Mouse (Mus musculus): ENCODE data around the gene Mtmr3.

Gene Mtmr3

GRCm38 (mm10) chr11:4464616-4465015 lies 130.0 kb downstream of the Mtmr3 start:
- DNase-seq (ENCODE audit: low spot score in 2 of 2), result no peak

- DNase-seq (ENCODE audit: low spot score in 2 of 2), result no peak
Measured at GRCm38 (mm10) chr11:4464186-4464585, 130.5 kb downstream of the Mtmr3 start.

DNA sequence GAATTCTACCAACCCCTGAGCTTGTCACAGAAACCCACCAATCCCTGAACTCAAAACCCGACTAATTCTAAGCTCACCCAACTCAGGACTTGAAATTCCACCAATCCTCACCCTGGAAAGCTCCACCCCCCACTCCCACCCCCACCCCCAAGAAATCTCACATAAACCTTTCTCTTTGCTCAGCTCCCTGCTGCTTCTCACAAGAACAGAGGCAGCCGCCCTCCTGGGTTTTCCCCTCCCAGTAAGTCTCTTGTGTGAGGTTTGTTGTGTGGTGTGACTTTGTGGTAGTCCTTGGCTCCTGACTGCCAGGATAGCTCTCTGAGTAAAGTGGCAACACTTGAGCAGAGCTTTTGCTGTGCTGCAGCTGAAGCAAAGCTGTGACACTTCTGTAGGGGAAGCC lies 131.8 kb downstream of the Mtmr3 start:
- DNase-seq (ENCODE audit: low spot score in 2 of 2), result no peak

DNA sequence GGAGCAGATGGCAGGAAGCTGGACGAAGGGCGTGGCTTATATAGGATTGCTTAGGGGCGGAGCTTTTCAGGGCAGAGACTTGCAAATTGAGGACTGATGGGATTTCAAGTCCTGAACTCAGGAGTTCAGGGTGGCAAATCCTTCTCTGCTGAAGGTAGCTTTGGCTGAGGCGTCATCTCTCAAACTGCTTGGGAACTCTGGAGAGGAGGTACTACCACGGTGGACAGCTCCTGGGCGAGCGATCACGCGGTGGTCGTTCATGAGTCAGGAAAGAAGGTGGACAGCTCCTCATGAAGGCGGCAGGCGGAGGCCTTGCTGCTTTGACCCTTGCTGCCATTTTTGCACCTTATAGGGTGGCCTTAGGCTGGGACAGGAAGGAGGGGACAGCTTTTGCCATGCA lies 133.5 kb downstream of the Mtmr3 start:
- DNase-seq (ENCODE audit: low spot score in 2 of 2), result no peak

DNA sequence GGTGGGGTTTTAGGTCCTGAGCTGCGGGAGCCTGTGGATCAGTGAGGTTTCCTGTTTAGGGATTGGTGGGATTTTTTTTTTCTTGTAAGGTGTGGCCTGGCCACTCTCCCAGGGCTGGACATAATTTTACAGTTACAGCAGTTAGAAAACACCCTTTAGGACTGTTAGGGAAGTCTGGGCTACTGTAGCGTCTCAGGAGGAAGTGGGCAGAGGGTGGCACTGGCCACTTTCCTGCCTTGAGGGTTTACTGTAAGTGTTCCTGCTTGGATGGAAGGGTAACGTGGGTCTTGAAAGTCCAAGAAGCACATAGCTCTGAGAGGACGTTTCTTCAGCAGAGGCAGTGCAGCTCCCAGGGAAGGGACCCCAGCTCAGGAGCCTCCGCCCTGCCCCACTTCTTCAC lies 134.0 kb downstream of the Mtmr3 start:
- DNase-seq (ENCODE audit: low spot score in 2 of 2), result no peak

- no peak for DNase-seq (ENCODE audit: low spot score in 2 of 2)
Measured at GRCm38 (mm10) chr11:4454895-4455535, 139.6 kb downstream of the Mtmr3 start.

GRCm38 (mm10) chr11:4452467-4453184 lies 142.0 kb downstream of the Mtmr3 start:
- no peak for DNase-seq (ENCODE audit: low spot score in 2 of 2)

GRCm38 (mm10) chr11:4451116-4451515 lies 143.5 kb downstream of the Mtmr3 start:
- peak in 1 of 2 experiments; percentile 8 for DNase-seq (ENCODE audit: low spot score in 2 of 2)

- DNase-seq (ENCODE audit: low spot score in 2 of 2), result no peak
Measured at GRCm38 (mm10) chr11:4446195-4446868, 148.3 kb downstream of the Mtmr3 start.

GRCm38 (mm10) chr11:4442280-4442679 lies 152.4 kb downstream of the Mtmr3 start:
- DNase-seq (ENCODE audit: low spot score in 2 of 2), result no peak

GRCm38 (mm10) chr11:4440978-4441377 lies 153.7 kb downstream of the Mtmr3 start, which contains the start of gene Hormad2:
Hormad2 (minus strand) TSS chr11:4441105.
- DNase-seq (ENCODE audit: low spot score in 2 of 2), result no peak

DNA sequence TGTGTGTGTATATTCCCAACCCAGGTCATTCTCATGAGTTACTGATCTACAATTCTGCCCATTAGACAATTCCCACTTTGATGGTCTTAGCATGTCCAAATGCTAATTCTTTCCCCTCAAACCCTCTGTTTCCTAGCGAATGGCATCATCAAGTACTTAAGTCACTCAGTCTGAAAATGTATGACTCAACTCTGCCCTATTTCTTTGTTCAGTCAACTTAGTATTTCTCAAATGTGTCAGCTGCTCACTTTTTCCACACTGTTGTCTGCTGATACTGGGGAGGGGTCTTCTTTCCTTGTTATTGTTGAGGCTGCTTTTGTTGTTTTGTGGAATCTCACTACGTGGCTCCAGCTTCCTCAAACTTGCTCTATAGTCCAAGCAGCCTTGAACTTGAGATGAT lies 156.5 kb downstream of the Mtmr3 start:
- no peak for DNase-seq (ENCODE audit: low spot score in 2 of 2)

GRCm38 (mm10) chr11:4437318-4437717 lies 157.3 kb downstream of the Mtmr3 start:
- DNase-seq (ENCODE audit: low spot score in 2 of 2), result no peak

DNA sequence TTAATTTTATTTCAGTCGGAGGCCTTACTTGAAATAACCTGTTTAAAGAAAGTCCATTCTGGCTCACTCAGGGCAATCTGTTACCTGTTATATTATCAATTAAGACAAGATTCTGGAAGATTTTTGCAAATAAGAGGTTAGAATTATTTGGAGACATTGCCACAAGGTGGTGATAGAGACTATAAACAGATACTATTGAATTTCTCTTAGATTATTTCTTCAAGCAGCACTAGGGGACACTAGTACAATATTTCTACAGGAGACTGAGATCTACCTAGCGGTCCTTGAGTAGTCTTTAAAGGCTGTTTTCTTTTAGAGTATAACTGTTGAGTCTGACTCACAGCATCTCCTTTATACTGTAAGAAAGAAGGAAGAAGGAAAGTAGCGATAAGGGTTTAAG lies 158.0 kb downstream of the Mtmr3 start:
- DNase-seq (ENCODE audit: low spot score in 2 of 2), result no peak

GRCm38 (mm10) chr11:4434461-4434860 lies 160.2 kb downstream of the Mtmr3 start:
- DNase-seq (ENCODE audit: low spot score in 2 of 2), result no peak
